Mouse (Mus musculus) forebrain, postnatal 0 days (tissue): ENCODE measurements around the gene Ginm1. TPM values are rescaled to one million over a fixed set of nuclear protein-coding genes. Genes with fewer than 3 reads are reported as not detected.

ENCODE experiments used
- ATAC-seq: fragments of 200-750 bp; cut with Nextera tagmentation; 2 replicates; pipeline ENCODE4 v1.8.0; 2017; ENCODE audit warnings: mild to moderate bottlenecking, moderate library complexity
- DNase-seq: peaks from one replicate; pipeline ENCODE4 v3.0.0-alpha.2; 2015
- H3K27ac ChIP-seq: fragments of 300-500 bp; sonication (generic); 2 replicates; pipeline ENCODE4 v1.5.1; 2014; ENCODE audit warnings: low read depth, mild to moderate bottlenecking, antibody characterized with exemption, low read length, moderate library complexity, mixed read lengths
- H3K27me3 ChIP-seq: fragments of 300-500 bp; sonication (generic); 2 replicates; pipeline ENCODE4 v1.6.1; 2014; ENCODE audit warnings: mild to moderate bottlenecking, low read length, mixed read lengths; ENCODE audit not compliant: insufficient read depth
- H3K36me3 ChIP-seq: fragments of 300-500 bp; sonication (generic); 2 replicates; pipeline ENCODE4 v1.6.1; 2014; ENCODE audit warnings: mild to moderate bottlenecking, moderate library complexity; ENCODE audit not compliant: insufficient read depth
- H3K4me1 ChIP-seq: fragments of 300-500 bp; sonication (generic); 2 replicates; pipeline ENCODE4 v1.6.1; 2014; ENCODE audit warnings: antibody characterized with exemption; ENCODE audit not compliant: insufficient read depth
- H3K4me2 ChIP-seq: fragments of 300-500 bp; sonication (generic); 2 replicates; pipeline ENCODE4 v1.6.1; 2014; ENCODE audit warnings: low read depth, mild to moderate bottlenecking, moderate library complexity
- H3K4me3 ChIP-seq: fragments of 300-500 bp; sonication (generic); 2 replicates; pipeline ENCODE4 v1.5.1; 2014; ENCODE audit warnings: low read depth, low read length, mixed read lengths
- H3K9ac ChIP-seq: fragments of 300-500 bp; sonication (generic); 2 replicates; pipeline ENCODE4 v1.6.1; 2014; ENCODE audit warnings: mild to moderate bottlenecking
- H3K9me3 ChIP-seq: fragments of 300-500 bp; sonication (generic); 2 replicates; pipeline ENCODE4 v1.6.1; 2016; ENCODE audit warnings: low read length
- CTCF ChIP-seq: sonication (generic); IDR thresholded peaks from 2 replicates; pipeline ENCODE4 v1.5.1; 2016; ENCODE audit warnings: antibody characterized with exemption, control low read depth, low read depth
- whole genome bisulfite sequencing: fragments of 180-500 bp; shearing (Covaris S2); extraction: QIAGEN DNeasy Blood & Tissue Kit; methylation state at CpG from one replicate; pipeline ENCODE4 v1.1.7; 2014; 5-methylcytosine and 5-hydroxymethylcytosine counted together
- polyA plus RNA-seq: library from polyadenylated mRNA; unstranded; fragments of >200 nt; fragmentation: Nextera tagmentation; extraction: Ambion mirVana; gene quantifications from 2 replicates; pipeline ENCODE4 v1.2.1, GENCODE M21; 2015
- total RNA-seq: library from RNA; depleted of rRNA; stranded (reverse); fragments of >200 nt; gene quantifications from 2 replicates; pipeline ENCODE4 v1.2.3, GENCODE M21; 2014

Gene Ginm1
- total and polyA plus RNA-seq, 2 experiments from 2014 or later: 51.0 to 61.2 TPM

DNA sequence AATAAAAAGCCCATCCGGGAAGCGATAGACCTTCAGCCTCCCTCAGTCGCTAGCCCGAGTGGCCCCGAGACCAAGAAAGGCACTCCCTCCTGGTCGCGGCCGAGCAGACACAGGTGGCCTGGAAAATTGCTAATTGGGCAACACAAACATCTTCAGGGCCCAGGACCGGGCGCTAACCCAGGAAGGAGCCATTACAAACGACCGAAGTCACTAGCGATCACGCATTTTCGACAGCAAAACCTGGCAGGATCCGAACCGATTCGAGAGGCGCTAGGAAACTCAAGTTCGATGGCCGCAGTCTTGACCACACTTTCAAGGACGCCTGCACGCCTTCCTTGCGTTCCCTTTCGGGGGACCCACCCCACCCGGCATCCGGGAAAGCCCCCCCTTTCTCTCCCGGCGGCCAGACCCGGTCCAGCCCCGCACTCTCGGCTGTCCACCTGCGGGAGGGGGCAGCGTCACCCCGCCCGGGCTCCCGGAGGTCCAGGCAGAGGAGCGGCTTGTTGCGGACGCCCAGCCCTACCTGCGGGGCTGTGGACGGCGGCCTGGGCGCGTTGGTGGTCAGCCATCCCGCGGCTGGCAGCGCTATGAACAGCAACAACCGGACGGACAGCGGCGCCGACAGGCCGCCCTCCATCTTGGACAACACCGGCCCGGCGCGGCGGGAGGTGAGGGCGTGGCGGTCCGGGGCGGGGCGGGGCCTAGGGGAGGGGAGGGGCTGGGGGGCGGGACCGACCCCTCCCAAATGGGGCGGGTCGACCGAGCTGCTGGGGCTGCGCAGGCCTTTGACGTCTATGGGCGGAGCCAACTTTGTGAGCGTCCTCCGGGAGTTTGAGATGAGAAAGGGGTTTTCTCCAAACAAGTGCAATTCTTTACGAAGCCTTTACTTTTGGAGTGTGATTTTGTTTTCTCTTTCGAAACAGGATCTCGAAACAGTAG is 12.1 kb downstream of the Ginm1 start:
- peak; percentile 89 for DNase-seq
- under 1% methylated on average over 65 of the region's 77 CpGs for WGBS
- Histone ChIP-seq H3K9ac (peak overlapping the region; percentile 88), H3K36me3 (peaks cover 4% of the 10 kb centered on the region), H3K27me3 (no peaks in the 10 kb centered on the region), H3K27ac (peak overlapping the region; percentile 73), H3K4me2 (peak overlapping the region; percentile 76), H3K9me3 (no peaks in the 10 kb centered on the region), H3K4me1 (no peaks in the 10 kb centered on the region), H3K4me3 (peak overlapping the region; percentile 97)
- TF ChIP-seq CTCF: no peak
- ATAC-seq: peak; percentile 96

DNA sequence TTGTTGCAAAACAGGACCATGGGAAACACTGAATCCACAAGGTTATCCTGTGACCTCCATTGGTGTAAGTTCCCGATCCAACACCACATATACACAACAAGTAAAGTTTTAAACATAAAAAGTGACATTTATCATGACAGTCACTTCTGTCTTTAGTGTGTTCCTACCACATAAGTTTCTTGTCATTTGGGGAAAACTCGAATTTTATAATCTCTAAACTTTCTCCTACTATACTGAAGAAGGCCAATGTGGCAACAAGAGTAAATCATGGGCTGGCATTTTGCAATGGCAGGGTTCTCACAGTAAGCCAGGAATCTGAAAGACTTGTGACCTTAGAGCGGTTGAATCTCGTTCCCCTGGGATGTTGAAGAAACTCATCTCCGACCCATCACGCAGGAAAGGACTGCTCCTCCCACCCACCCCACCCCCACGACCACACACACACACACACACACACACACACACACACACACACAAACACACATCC is 12.8 kb downstream of the Ginm1 start:
- no peaks in the 10 kb centered on the region for H3K27me3 ChIP-seq
- DNase-seq (no peak), ATAC-seq (no peak; the same call in 1 of the 2 replicates)
- 19% methylated on average over 7 of the region's 7 CpGs for WGBS
- H3K4me2 ChIP-seq: peak overlapping the region; percentile 76
- no peaks in the 10 kb centered on the region for H3K9me3 ChIP-seq
- no peak overlapping the region for H3K27ac ChIP-seq
- no peaks in the 10 kb centered on the region for H3K4me1 ChIP-seq
- H3K4me3 ChIP-seq: peak overlapping the region; percentile 97
- H3K36me3 ChIP-seq: peaks cover 7% of the 10 kb centered on the region
- peak overlapping the region; percentile 88 for H3K9ac ChIP-seq
- no peak for TF ChIP-seq CTCF

DNA sequence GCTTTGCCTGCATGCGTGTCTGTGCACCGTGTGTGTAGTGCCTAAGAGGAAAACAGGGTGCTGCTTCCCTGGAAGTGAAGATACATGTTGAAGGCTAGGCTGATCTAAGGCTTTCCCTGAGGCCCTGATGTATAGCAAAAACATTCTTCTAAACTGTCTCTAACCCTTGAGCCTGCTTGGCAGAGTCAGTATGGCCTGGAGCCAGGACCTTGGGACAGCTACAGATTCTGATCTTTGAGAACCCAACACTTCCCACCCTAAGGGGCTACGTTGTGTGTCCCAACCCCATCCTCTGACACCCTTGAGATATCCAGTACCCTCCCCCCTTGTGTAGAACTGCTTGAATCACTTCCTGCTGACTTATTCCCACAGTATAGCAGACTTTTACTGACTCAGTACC is 14.3 kb downstream of the Ginm1 start:
- H3K9ac ChIP-seq: no peak overlapping the region
- peaks cover 18% of the 10 kb centered on the region for H3K36me3 ChIP-seq
- H3K27me3 ChIP-seq: no peaks in the 10 kb centered on the region
- DNase-seq (no peak), ATAC-seq (no peak)
- H3K9me3 ChIP-seq: no peaks in the 10 kb centered on the region
- H3K4me2 ChIP-seq: no peak overlapping the region
- 94% methylated on average over 3 of the region's 3 CpGs for WGBS
- H3K27ac ChIP-seq: no peak overlapping the region
- no peaks in the 10 kb centered on the region for H3K4me1 ChIP-seq
- no peak for TF ChIP-seq CTCF
- H3K4me3 ChIP-seq: no peak overlapping the region

DNA sequence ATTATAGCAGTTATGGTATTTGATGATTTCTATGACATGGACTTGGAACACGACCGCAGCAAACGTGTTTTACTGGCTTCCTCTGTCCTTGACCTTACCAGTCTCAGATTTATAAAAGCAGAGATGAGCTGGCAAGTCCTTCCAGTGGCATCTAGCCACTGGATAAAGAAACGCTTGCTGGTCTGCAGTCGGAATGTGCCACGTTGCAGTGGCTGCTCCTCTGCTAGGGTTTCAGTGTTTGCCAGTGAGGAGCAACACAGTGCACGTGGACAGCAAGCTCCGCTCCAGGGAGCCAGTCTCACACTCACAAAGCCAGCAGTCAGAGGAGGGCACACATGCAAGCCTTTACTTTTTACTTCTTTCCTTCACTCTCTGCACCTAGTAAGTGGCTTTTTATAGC is 17.2 kb downstream of the Ginm1 start:
- 94% methylated on average over 8 of the region's 8 CpGs for WGBS
- no peak overlapping the region for H3K27ac ChIP-seq
- DNase-seq: no peak
- no peak overlapping the region for H3K4me2 ChIP-seq
- H3K9ac ChIP-seq: no peak overlapping the region
- no peaks in the 10 kb centered on the region for H3K9me3 ChIP-seq
- TF ChIP-seq CTCF: no peak
- no peak for ATAC-seq
- H3K4me3 ChIP-seq: no peak overlapping the region
- H3K36me3 ChIP-seq: peaks cover 35% of the 10 kb centered on the region
- no peaks in the 10 kb centered on the region for H3K4me1 ChIP-seq
- no peaks in the 10 kb centered on the region for H3K27me3 ChIP-seq

DNA sequence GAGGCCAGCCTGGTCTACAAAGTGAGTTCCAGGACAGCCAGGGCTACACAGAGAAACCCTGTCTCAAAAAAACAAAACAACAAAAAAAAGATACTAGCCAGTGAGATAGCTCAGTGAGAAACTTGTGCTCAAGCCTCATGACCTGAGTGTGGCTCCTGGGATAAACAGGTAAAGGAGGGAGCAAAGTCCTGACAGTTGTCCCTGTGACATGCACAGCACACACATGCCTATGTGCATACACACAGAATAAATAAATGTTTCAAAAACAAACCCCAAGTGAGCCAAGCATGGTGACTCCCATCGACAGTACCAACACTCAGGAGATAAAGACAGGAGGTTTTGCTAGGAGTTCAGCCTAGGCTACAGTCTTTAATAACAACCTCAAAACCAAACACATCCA is 19.9 kb downstream of the Ginm1 start:
- H3K4me3 ChIP-seq: no peak overlapping the region
- DNase-seq: no peak
- no peaks in the 10 kb centered on the region for H3K4me1 ChIP-seq
- H3K9me3 ChIP-seq: no peaks in the 10 kb centered on the region
- no peak for ATAC-seq
- no peak overlapping the region for H3K27ac ChIP-seq
- no peak overlapping the region for H3K4me2 ChIP-seq
- H3K36me3 ChIP-seq: peaks cover 49% of the 10 kb centered on the region
- no peaks in the 10 kb centered on the region for H3K27me3 ChIP-seq
- no peak for TF ChIP-seq CTCF
- H3K9ac ChIP-seq: no peak overlapping the region
- 97% methylated on average over 1 of the region's 1 CpGs for WGBS

DNA sequence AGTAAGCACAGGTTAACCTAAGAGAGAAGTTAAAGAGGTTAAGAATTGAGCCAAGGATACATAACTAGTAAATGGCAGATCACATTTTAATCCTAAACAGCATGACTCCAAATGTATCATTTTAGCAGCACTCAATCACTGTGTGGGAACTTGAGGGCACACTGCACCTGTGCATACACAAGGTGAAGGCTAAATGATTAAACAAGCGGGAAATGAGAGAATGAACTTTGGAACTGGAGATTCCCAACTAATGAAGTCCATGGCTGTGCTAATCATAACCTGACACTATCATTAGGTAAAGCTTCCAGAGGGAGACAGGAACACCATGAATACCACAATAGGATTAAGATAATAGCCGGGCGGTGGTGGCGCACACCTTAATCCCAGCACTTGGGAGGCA is 20.3 kb downstream of the Ginm1 start:
- Histone ChIP-seq H3K4me1 (no peaks in the 10 kb centered on the region), H3K9ac (no peak overlapping the region), H3K36me3 (peaks cover 52% of the 10 kb centered on the region), H3K4me2 (no peak overlapping the region), H3K9me3 (no peaks in the 10 kb centered on the region), H3K27me3 (no peaks in the 10 kb centered on the region), H3K4me3 (no peak overlapping the region), H3K27ac (no peak overlapping the region)
- no peak for TF ChIP-seq CTCF
- DNase-seq (no peak), ATAC-seq (no peak)
- WGBS: 88% methylated on average over 4 of the region's 4 CpGs

DNA sequence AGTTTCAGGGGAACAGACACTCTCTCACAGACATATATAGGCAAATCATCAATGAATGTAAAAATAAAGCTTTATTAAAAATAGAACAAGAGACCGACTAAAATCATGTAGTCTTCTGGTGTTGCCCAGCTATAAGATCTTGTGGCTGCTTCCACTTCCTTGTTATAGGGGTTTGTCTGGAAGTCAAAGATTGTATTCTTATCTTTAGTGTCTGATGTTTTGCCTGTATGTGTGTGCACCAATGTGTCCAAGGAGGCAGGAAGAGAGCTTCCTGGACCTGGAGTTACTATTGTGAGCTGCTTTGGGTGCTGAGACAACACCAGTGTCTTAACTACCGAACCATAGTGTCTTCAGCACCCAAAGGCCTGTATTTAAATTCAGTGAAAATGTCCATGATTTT is 35.1 kb downstream of the Ginm1 start:
- WGBS: 91% methylated on average over 2 of the region's 2 CpGs
- no peaks in the 10 kb centered on the region for H3K9me3 ChIP-seq
- no peak for TF ChIP-seq CTCF
- H3K4me1 ChIP-seq: no peaks in the 10 kb centered on the region
- no peak overlapping the region for H3K9ac ChIP-seq
- H3K27me3 ChIP-seq: no peaks in the 10 kb centered on the region
- no peak overlapping the region for H3K4me3 ChIP-seq
- H3K36me3 ChIP-seq: peaks cover 64% of the 10 kb centered on the region
- ATAC-seq (no peak), DNase-seq (no peak)
- no peak overlapping the region for H3K27ac ChIP-seq
- H3K4me2 ChIP-seq: no peak overlapping the region
